Mouse (Mus musculus): ENCODE results near the gene Diras2.
"Not testable (repeated sequence)": the region's sequence is repeated elsewhere in the genome, so short reads cannot be mapped to it uniquely, and the experiment has no call there.

Gene Diras2

DNA sequence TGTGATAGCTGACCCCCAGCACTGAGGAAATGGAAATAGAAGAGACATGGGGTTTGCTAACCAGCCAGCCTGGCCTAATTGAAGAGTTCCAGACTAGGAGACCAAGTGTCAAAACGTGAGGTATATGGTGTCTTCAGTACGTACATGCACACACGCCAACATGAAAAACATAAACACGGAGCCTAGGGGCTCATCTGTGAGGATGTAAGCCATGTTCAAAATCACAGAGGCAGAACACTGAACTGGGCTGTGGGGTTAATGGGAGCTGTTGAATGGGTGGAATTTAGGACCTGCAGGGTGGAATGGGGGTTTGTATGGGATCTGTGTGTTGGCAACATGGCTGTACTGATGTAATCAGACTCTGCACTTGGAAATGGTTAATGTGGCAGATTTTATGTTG, 14.5 kb downstream of the Diras2 start:
- DNase-seq: no peak

DNA sequence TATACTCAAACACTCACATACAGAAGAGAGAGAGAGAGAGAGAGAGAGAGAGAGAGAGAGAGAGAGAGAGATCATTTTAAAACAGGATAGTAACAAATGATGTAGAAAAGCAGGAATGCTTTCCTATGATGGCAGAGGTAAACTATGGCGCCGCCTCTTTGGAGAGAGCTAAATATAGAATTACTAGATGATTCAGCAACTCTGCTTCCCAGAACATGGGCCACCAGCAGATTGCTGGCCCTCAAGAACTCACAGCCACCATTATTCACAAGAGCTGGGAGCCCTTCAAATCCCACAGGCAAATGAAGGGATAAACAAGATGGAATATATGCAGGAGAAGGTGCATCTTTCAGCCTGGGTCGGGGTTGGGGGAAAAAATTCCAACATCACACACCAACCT, 15.0 kb downstream of the Diras2 start:
- DNase-seq: no peak

DNA sequence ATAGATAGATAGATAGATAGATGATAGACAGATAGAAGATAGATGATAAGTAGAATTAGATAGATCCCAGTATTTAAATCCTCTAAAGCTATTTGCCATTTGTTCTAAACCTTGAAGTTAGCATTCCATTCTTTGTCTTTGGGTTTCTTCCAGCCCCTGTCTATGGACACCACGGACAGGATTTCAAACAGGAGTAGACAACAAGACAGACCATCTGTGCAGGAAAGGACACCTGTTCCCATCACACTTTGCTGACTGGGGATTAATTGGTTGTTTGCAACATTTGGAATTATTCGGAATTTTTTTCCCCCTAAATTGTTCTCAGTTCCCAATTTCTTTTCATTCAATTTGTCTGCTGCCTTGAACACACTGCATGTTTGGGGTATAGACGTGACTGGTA, 17.5 kb downstream of the Diras2 start:
- no peak for DNase-seq

DNA sequence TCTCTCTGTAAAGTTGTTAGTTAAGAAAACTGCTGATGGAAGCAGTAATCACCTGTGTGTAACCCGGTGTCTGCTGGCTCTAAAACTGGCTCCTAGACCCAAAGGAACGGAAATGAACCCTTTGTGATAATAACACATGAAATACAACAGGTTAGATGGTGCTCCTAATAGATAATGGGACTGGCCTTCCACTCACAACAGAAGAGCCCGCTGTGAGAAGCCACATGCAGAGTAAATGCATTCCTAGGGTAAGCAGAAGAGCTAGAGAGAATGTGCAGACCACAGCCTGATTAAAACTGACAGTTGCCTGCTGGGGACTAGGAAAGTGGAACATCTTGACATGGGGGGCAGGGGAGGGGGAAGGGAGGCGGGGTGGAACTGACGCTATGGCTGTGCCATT, 18.7 kb downstream of the Diras2 start:
- DNase-seq: no peak

DNA sequence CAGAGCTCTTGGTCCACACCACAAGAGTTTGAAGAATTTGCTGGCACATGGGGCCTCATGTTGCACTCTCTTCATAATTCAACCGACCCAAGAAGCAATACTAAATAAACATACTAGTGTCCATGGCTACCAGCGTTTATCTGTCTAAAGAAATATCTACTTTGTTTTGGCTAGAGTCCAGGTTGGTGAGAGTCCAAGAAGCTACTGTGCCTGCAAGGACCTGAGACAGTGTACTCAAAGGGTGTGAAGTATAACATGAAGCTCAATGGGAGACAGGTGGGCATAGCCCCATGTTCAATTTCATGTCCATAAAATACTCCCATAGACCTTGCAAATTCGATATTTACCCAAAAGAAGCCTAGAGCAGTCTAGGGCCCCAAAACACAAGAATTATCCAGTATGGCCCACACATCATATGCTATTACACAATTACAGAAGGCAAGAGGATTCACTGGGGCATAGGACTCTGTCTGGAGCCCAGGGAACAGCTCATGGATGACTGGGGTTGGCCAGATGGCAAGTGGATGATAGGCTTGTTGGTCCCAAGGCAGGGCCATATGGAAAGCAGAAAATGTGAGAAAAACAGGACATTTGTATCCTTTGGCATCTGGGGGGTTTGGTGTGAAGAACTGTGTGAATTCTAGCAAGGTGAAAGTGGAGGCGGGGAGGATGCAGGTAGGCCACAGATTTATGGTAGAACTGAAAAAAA, 20.8 kb downstream of the Diras2 start:
- DNase-seq: no peak

DNA sequence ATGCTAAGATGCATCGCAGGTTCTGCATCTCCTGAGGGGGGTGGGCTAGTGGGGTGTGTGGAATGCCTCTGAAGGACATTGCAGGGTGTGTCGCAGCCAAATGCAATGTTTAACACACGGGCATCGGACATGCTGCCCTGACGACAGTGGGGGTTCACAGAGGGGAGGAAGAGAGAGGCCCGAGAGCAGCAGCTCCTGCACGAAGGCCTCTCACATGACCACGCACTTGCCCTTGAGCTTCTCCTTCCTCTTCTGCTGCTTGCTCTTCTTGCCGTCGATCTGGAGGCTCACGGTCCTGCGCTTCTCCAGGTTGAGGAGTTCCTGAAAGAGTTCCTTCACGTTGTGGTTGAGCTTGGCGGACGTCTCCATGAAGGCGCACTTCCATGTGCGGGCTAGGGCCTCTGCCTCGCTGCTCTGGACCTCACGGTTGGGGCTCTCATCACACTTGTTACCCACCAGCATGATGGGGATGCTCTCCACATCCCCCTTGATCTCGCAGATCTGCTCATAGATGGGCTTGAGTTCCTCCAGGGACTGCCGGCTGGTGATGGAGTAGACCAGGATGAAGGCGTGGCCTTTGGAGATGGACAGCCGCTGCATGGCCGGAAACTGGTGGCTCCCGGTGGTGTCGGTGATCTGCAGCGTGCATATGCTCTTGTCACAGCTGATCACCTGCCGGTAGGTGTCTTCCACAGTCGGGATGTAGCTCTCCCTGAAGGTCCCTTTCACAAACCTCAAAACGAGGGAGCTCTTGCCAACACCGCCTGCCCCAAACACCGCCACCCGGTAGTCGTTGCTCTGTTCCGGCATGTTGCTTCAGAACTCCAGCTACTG, 23.4 kb downstream of the Diras2 start:
- no peak for DNase-seq

DNA sequence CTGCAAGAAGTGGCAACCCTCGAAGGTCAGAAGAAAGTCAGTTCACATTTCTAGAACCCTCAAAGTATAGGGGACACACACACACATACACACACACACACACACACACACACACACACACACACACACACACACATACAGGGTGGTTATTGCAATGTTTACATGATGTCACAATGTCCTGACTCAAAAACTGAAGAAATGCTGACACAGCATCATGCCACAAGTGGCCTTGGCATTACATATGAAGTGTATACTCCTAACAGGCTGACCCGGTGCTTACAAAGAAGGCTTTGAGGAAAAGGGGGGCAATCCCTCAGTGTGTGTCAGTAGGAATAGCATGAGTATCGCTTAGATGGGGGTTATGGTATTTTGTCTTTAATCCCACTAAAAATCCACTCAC, 24.3 kb downstream of the Diras2 start:
- DNase-seq: not testable (repeated sequence)

DNA sequence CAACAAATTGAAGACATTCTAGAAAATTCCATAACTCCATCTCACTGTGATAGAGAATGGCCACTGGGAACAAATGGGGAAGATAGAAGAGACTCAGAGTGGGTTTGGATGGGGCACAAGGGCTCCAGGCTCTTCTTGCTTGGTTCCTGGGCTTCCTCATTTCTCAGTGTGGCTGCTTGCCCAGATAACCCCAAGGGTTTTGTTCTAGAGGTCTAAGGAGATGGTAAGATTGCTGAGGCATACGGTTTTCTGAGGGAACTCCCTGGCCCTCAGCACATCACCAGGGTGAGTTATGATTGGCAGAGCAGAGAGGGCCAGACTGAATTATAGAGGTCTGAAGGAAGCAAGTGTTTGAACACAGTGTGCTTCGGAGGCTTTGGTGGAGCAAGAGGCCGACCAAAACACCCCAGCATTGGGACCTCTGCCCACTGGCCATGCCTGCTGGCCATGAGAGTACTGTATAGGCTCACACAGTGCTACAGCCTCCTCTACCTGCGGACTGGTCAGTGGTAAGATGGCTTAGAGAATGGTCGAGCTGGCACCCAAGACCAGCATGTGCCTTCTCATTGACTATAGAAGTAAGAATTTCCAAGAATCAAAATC, 25.3 kb downstream of the Diras2 start:
- not testable (repeated sequence) for DNase-seq

DNA sequence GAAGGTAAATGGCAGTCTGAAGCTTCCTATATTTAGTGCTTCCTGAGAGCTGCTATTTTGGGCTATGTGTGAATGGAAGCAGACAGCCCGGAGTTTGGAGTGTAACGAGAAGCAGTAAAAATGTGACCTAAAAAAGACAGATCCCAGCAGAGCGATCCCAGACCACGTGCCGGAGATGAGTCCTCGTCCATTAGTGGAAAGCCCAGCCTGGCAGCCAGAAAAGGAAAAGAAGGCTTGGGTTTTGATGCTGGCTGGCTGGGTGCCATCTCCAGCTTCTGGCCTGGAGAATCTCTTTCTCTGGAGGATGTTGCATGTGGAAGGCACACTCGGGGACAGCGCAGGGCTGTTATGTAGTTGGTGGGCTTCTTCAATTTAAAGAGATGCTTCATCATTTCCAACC, 29.4 kb downstream of the Diras2 start:
- peak; percentile 14 for DNase-seq

DNA sequence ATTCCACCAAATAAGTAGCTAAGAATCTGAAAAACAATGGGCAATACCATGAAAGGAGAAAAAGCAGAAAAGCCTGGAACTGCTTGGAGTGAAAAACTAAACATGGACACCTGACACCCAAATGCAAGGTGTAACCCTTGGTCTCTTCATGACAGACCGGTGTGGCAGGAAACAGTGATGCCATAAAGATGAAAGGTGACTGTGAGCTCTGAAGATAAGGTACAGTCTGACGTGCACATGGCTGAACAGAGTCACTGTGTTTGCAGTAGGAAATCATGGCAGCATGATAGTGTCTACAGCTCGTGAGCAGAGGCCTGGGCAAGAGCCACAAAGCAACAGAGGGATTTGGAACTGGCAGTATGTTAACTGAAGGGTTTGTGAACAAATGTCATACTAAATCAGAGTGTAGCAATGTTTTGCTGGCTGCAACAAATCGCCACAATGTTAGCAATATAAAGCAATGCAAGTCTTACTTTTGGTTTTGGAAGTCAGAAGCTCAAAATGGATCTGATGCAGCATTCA, 34.0 kb downstream of the Diras2 start:
- no peak for DNase-seq

DNA sequence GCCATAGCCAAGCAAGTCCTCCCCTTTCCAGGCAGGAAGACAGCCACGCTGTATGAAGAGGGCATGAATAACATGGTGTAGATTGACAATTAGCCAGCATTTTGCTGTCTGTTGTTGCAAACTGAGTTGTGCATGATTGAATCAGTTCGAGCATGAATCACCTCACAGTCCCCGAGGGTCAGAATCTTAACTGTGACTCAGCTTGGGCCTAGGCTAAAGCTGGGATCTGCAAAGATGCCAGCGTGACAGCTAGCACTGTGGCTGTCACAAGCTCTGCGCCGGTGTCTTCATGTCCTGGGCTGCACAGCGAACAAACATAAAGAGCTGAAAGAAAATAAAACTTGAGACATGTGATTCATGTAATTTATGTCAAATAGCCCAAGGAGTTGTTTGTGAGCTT, 42.3 kb downstream of the Diras2 start:
- DNase-seq: no peak

DNA sequence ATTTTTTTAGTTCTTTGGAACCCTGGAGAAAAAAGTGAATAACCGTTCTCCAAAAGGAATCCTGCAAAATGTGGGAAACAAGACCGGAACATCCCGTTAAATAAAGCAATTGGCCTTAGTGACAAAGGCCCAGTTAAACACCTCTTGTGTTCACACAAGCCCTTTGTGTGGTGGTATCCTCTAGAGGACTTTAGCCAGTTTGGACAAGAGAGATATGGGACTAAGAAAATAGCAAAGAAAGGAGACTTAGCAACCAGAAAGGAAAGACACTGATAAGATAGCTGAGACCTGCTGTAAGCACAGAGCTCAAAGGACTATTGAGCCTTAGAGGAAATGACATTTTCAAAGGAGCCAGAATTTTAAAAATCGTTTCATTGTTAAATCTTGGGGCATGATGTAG, 47.0 kb downstream of the Diras2 start:
- DNase-seq: no peak

DNA sequence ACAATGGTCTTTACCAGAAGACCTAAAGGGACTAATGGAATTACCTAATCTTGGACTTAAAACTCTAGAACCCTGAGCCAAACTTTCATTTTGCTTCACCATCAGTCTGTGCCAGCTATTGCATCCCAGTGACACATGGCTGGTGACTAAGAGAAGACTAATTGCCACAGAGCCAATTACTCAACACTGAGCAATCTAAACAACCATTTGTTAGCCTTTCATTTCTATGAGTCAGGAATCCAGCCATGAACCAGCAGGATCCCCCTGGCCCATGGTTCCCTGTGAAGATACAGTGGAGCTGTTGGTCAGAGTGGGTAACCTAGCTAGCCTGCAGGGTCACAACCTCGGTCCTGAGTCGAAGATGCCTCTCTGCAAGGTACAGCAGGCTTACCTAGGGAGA, 49.3 kb downstream of the Diras2 start:
- no peak for DNase-seq

DNA sequence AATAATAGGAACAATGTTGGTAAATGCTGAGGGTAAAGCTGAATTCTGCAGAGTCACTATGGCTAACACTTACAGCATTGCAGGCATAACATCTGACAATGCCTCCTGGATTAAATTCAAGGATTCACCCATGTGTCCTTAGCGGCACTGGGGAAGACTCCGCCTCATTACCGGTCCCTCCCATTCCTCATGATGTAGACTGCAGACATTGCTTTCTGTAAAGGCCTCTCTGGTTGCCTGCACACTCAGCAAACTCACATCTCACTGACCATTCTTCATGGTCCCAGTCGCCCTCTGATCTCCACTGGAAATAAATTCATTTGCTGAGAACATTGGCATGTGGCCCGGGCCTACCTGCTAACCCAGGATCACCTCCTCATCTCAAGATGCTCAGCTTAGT, 51.9 kb downstream of the Diras2 start:
- DNase-seq: no peak

DNA sequence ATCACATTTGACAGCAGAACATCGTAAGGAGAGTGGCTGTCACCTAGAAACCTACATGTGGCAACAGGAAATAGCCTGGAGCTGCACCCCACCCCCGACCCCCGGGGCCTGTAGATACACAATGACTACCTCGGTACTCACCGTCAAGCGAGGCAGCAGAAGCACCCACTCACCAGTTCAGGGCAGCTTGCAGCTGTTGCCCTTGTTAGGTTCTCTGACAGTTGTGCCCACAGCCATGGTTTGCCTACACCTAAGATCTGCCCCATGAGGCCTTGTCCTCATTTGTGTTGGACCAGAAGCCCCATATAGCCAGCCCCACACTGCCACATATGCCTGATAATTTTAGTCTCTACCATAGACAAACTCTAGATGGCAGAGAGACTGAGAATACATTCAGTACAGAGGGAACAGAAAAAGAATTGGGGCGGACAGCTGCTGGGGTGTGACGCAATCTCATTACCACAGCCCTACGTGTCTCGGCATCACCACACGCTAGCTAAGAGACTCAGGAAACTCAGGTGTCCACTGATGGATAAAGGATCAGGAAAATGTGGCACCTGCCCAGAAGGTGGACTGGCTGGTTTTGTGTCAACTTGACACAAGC, 54.0 kb downstream of the Diras2 start:
- no peak for DNase-seq

DNA sequence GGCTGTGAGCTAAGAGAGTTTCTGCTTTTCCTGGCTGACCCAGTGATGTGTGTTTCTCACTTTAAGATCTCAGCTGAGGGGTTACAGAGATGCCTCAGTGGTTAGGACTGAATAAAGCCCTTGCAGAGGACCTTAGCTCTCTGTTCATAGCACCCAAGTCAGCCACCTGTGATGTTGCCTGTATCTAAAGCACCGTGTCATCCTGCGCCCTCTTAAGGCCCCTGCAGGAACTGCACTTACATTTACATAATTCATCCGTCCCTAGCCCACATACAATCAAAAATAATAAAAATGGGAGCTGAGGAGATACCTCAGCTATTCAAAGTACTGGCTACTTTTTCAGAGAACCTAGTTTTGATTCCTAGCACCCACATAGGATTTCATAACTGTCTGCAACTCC, 54.9 kb downstream of the Diras2 start:
- DNase-seq: peak; percentile 9

DNA sequence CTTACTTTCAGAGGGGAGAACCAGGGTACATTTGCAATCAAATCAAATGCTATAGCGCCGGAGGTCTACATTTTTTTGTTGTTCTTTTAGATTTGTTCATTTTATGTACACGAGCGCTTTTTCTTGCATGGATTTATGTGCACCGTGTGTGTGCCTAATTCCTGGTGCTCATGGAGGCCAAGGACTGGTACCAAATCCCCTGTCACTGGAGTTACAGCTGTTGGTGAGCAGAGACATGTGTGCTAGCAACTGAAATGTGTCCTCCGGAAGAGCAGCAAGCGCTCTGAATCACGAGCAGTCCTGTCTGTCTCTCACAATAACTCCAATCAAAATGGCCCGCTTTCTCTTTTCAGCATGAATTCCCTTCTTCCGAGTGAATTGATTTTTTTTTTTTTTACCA, 55.8 kb downstream of the Diras2 start:
- no peak for DNase-seq

DNA sequence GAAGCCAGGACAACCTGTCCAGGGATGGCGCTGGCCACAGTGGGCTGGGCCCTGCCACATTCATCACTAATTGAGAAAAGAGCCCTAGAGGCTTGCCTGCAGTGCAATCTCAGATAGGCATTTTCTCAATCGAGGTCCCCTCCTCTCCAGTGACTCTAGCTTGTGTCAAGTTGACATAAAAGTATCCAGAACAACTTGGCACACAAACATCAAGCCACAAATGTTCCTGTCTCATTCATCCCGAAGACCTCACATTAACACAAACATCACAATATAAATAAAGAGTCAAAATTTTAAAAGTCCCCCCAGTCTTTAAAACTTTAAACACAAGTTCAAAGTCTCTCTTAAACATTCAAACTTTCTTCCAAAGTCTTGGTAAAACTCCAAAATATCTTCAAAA, 56.3 kb downstream of the Diras2 start:
- no peak for DNase-seq

DNA sequence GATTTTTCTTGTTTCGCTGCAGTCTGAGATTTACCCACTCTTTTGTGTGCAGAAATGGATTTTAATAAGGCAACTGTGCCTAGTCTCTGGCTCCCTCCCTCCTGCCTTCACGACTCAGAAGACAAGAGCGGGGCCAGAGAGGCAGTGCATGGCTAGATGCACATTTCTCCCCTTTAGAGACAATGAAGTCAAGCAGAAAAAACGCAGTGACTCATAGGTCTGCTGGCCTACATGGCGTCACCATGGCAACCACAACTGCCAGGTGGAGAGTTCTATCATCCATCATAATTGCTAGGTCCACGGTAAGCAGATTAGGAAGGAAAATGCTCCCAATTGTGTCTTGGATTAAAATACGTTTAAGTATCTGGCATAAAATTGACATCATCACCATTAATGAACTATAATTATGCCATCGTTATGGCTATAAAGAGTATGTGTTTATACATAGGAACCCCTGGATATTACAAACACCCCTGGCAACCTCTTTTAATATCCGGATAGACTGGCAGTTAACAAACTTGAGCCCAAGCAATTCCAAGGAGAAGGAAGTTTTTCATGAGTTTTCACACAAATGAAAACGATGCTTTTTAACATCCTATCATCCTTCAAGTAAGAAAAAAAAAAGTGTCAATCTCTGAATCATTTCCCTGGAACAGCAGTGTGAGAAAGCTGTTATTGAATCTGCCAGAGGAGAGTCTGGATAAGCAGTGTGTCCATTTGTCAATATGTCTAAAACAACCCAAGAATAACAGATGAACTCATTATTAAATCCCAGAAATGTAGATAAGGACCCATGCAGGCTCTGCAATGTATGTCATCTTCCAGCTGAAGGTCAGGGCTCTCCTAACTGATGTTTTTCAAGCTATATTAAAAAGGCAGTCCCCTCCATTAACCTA, 61.0 kb downstream of the Diras2 start:
- DNase-seq: peak; percentile 6

DNA sequence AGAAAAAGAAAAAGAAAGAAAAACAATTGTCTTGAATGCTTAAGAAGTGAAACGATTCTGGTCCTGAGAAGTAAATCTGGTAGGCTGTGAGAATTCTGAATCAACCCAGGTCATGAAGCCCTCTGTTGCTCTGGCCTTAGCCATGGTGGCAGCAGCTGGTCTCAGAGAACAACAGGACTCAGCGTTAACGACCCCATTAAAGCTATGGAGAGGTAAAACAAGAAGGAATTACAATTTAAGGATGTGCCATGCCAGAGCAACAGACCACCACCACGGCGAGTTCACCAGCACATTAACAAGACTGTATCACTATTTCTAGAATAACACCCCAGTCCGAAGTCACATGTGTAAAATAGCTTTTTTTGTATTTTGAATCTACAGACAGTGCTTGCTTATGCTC, 65.9 kb downstream of the Diras2 start:
- no peak for DNase-seq

DNA sequence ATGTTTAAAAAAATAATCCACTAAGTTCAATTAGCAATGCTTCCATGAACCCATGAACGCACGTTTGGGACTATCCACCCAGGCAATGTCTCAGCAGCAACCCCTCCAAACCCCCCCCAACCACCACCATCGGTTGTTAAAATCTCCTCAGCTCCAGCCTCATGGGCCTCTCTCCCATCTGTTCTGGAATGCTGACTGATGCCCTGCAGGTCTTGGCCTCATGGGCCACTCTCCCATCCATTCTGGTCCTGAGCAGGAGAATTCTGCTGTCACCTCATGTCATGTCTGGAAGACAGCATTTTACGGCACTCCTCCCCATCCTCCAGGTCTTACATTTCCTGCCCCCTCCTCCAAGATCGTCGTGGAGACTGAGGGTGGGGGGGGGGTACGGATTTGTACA, 71.1 kb downstream of the Diras2 start:
- no peak for DNase-seq

DNA sequence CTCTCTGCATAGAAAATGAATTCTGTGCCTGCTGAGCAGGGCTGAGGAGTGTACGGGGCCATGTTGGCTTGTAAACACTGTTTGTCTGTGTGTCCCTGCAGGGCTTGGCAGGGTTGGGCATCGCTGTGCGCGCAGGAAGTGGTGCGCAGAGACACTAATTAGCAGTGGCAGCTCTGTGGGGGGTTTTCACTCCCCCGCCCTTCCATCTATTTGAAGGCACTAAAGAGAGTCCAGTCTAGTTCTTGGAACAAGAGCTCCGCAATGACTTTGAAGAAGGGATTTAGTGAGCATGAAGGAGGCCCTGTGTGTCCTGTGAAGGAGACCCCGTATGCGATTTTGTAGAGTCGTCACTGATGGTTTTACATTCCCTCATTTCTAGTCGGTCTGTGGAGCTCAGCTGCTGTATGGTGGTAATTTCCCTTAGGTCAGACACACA, 73.2 kb downstream of the Diras2 start:
- no peak for DNase-seq
